Mouse (Mus musculus): ENCODE results near the gene 6030445D17Rik.

GRCm38 (mm10) chr4:136458276-136458675 lies 3.8 kb upstream of the 6030445D17Rik start:
- TF ChIP-seq CTCF (IDR thresholded peaks at IDR 0.05; ENCODE audit: insufficient read depth, low read length) (no peak), POLR2A (IDR thresholded peaks at IDR 0.05; ENCODE audit: borderline replicate concordance, extremely low read depth, low read depth, low read length) (no peak)

Measured in lung, adult 2 months (tissue).